Mouse (Mus musculus) midbrain, embryonic 14.5 days (tissue): ENCODE results near the gene Otc. TPM values are rescaled to one million over a fixed set of nuclear protein-coding genes. Genes with fewer than 3 reads are reported as not detected.

Experiments
- ATAC-seq: fragments of 200-750 bp; cut with Nextera tagmentation; 2 replicates; pipeline ENCODE4 v1.8.0; 2017; ENCODE audit warnings: moderate number of reproducible peaks, moderate library complexity; ENCODE audit not compliant: low FRiP score, low TSS enrichment
- DNase-seq: peaks from one replicate; pipeline ENCODE4 v3.0.0-alpha.2; 2015
- H3K27ac ChIP-seq: fragments of 300-500 bp; sonication (generic); replicated peaks from 2 replicates; pipeline ENCODE4 v1.5.1; 2014; ENCODE audit warnings: mild to moderate bottlenecking, low read depth, low read length, moderate library complexity
- H3K27me3 ChIP-seq: fragments of 300-500 bp; sonication (generic); 2 replicates; pipeline ENCODE4 v1.6.1; 2014; ENCODE audit warnings: low read length, control low read depth, mixed read lengths; ENCODE audit not compliant: control insufficient read depth, insufficient read depth
- H3K36me3 ChIP-seq: fragments of 300-500 bp; sonication (generic); 2 replicates; pipeline ENCODE4 v1.6.1; 2014; ENCODE audit warnings: low read length, control low read depth; ENCODE audit not compliant: control insufficient read depth, insufficient read depth
- H3K4me1 ChIP-seq: fragments of 300-500 bp; sonication (generic); 2 replicates; pipeline ENCODE4 v1.6.1; 2014; ENCODE audit warnings: mild to moderate bottlenecking, antibody characterized with exemption, low read length, control low read depth; ENCODE audit not compliant: control insufficient read depth, insufficient read depth
- H3K4me2 ChIP-seq: fragments of 300-500 bp; sonication (generic); 2 replicates; pipeline ENCODE4 v1.6.1; 2014; ENCODE audit warnings: mild to moderate bottlenecking, low read length, moderate library complexity
- H3K4me3 ChIP-seq: fragments of 300-500 bp; sonication (generic); replicated peaks from 2 replicates; pipeline ENCODE4 v1.5.1; 2014; ENCODE audit warnings: low read depth, low read length
- H3K9ac ChIP-seq: fragments of 300-500 bp; sonication (generic); replicated peaks from 2 replicates; pipeline ENCODE4 v1.6.1; 2014; ENCODE audit warnings: mild to moderate bottlenecking, low read length, moderate library complexity
- H3K9me3 ChIP-seq: fragments of 300-500 bp; sonication (generic); 2 replicates; pipeline ENCODE4 v1.6.1; 2016; ENCODE audit warnings: low read length, control low read depth, mixed read lengths; ENCODE audit not compliant: control insufficient read depth
- WGBS: fragments of 180-500 bp; shearing (Covaris S2); extraction: QIAGEN DNeasy Blood & Tissue Kit; methylation state at CpG from one replicate; pipeline ENCODE4 v1.1.7; 2014; 5-methylcytosine and 5-hydroxymethylcytosine counted together
- polyA plus RNA-seq: library from polyadenylated mRNA; unstranded; fragments of >200 nt; fragmentation: Nextera tagmentation; extraction: Ambion mirVana; gene quantifications from 2 replicates; pipeline ENCODE4 v1.2.1, GENCODE M21; 2014

The Otc gene
- polyA plus RNA-seq, 1 experiment from 2014 or later = not detected

- no peaks in the 10 kb centered on the region for H3K27me3 ChIP-seq
- ATAC-seq (no peak), DNase-seq (no peak)
- H3K4me1 ChIP-seq = no peaks in the 10 kb centered on the region
- no peaks in the 10 kb centered on the region for H3K9me3 ChIP-seq
- no peak overlapping the region for H3K27ac ChIP-seq
- H3K4me3 ChIP-seq = no peak overlapping the region
- H3K36me3 ChIP-seq = no peaks in the 10 kb centered on the region
- H3K4me2 ChIP-seq = no peak overlapping the region
- no peak overlapping the region for H3K9ac ChIP-seq
Observed at GRCm38 (mm10) chrX:10251357-10251756, 748 bp upstream of the Otc start.

GRCm38 (mm10) chrX:10257774-10258173 lies 5.7 kb downstream of the Otc start:
- Histone ChIP-seq H3K36me3 (no peaks in the 10 kb centered on the region), H3K4me1 (no peaks in the 10 kb centered on the region), H3K9ac (no peak overlapping the region), H3K4me2 (no peak overlapping the region), H3K4me3 (no peak overlapping the region), H3K27me3 (no peaks in the 10 kb centered on the region), H3K9me3 (no peaks in the 10 kb centered on the region), H3K27ac (no peak overlapping the region)
- 89% methylated on average over 1 of the region's 1 CpGs for WGBS
- DNase-seq (no peak), ATAC-seq (no peak)

GRCm38 (mm10) chrX:10258260-10258659 lies 6.2 kb downstream of the Otc start:
- no peaks in the 10 kb centered on the region for H3K9me3 ChIP-seq
- H3K4me2 ChIP-seq = no peak overlapping the region
- H3K27ac ChIP-seq = no peak overlapping the region
- 80% methylated on average over 5 of the region's 5 CpGs for WGBS
- no peak for DNase-seq
- H3K9ac ChIP-seq = no peak overlapping the region
- ATAC-seq = no peak
- H3K4me1 ChIP-seq = no peaks in the 10 kb centered on the region
- no peaks in the 10 kb centered on the region for H3K36me3 ChIP-seq
- no peaks in the 10 kb centered on the region for H3K27me3 ChIP-seq
- no peak overlapping the region for H3K4me3 ChIP-seq

GRCm38 (mm10) chrX:10268308-10268707 lies 16.2 kb downstream of the Otc start:
- no peak for DNase-seq
- no peak for ATAC-seq
- WGBS = 83% methylated on average over 3 of the region's 3 CpGs

GRCm38 (mm10) chrX:10268761-10269437 lies 16.8 kb downstream of the Otc start:
- Histone ChIP-seq H3K4me1 (no peaks in the 10 kb centered on the region), H3K4me3 (no peak overlapping the region), H3K27ac (no peak overlapping the region), H3K4me2 (no peak overlapping the region), H3K9ac (no peak overlapping the region), H3K9me3 (no peaks in the 10 kb centered on the region), H3K36me3 (no peaks in the 10 kb centered on the region), H3K27me3 (no peaks in the 10 kb centered on the region)
- no peak for ATAC-seq
- peak; percentile 29 for DNase-seq
- 73% methylated on average over 4 of the region's 4 CpGs for WGBS

More at GRCm38 (mm10) chrX:10268308-10268707, 16.2 kb downstream of the Otc start:
- H3K27me3 ChIP-seq = no peaks in the 10 kb centered on the region
- H3K9me3 ChIP-seq = no peaks in the 10 kb centered on the region
- no peak overlapping the region for H3K4me3 ChIP-seq
- no peaks in the 10 kb centered on the region for H3K4me1 ChIP-seq
- H3K27ac ChIP-seq = no peak overlapping the region
- no peaks in the 10 kb centered on the region for H3K36me3 ChIP-seq
- no peak overlapping the region for H3K9ac ChIP-seq
- no peak overlapping the region for H3K4me2 ChIP-seq

GRCm38 (mm10) chrX:10297341-10297740 lies 45.2 kb downstream of the Otc start:
- 92% methylated on average over 14 of the region's 14 CpGs for WGBS
- Histone ChIP-seq H3K27ac (no peak overlapping the region), H3K36me3 (no peaks in the 10 kb centered on the region), H3K4me1 (no peaks in the 10 kb centered on the region), H3K4me2 (no peak overlapping the region), H3K9ac (no peak overlapping the region), H3K27me3 (no peaks in the 10 kb centered on the region), H3K9me3 (no peaks in the 10 kb centered on the region), H3K4me3 (no peak overlapping the region)
- ATAC-seq = no peak
- DNase-seq = no peak

GRCm38 (mm10) chrX:10318176-10318575 lies 66.1 kb downstream of the Otc start:
- no peak overlapping the region for H3K27ac ChIP-seq
- H3K4me2 ChIP-seq = no peak overlapping the region
- no peaks in the 10 kb centered on the region for H3K36me3 ChIP-seq
- H3K9ac ChIP-seq = no peak overlapping the region
- H3K9me3 ChIP-seq = no peaks in the 10 kb centered on the region
- H3K4me3 ChIP-seq = no peak overlapping the region
- WGBS = 87% methylated on average over 4 of the region's 4 CpGs
- ATAC-seq (no peak), DNase-seq (no peak)
- no peaks in the 10 kb centered on the region for H3K4me1 ChIP-seq
- no peaks in the 10 kb centered on the region for H3K27me3 ChIP-seq

GRCm38 (mm10) chrX:10330246-10330645 lies 78.1 kb downstream of the Otc start:
- no peaks in the 10 kb centered on the region for H3K27me3 ChIP-seq
- no peak overlapping the region for H3K9ac ChIP-seq
- H3K4me2 ChIP-seq = no peak overlapping the region
- H3K9me3 ChIP-seq = no peaks in the 10 kb centered on the region
- no peak for DNase-seq
- H3K36me3 ChIP-seq = no peaks in the 10 kb centered on the region
- ATAC-seq = no peak
- H3K4me1 ChIP-seq = no peaks in the 10 kb centered on the region
- WGBS = 80% methylated on average over 1 of the region's 1 CpGs
- no peak overlapping the region for H3K4me3 ChIP-seq
- H3K27ac ChIP-seq = no peak overlapping the region

- no peaks in the 10 kb centered on the region for H3K4me1 ChIP-seq
- WGBS = 91% methylated on average over 1 of the region's 1 CpGs
- H3K9ac ChIP-seq = no peak overlapping the region
- no peaks in the 10 kb centered on the region for H3K36me3 ChIP-seq
- ATAC-seq = no peak
- no peaks in the 10 kb centered on the region for H3K27me3 ChIP-seq
- H3K4me3 ChIP-seq = no peak overlapping the region
- no peak overlapping the region for H3K27ac ChIP-seq
- H3K9me3 ChIP-seq = no peaks in the 10 kb centered on the region
- DNase-seq = no peak
- H3K4me2 ChIP-seq = no peak overlapping the region
Observed at GRCm38 (mm10) chrX:10331749-10332148, 79.6 kb downstream of the Otc start.
